Mouse (Mus musculus): Measurements from ENCODE around the gene Vmn2r73. TPM values are rescaled to one million over a fixed set of nuclear protein-coding genes. Genes with fewer than 3 reads are reported as not detected.
"Not testable (repeated sequence)": the region's sequence is repeated elsewhere in the genome, so short reads cannot be mapped to it uniquely, and the experiment has no call there.

Gene Vmn2r73
- 0.15 TPM in 1 of 2 replicates, not detected in the other for polyA plus RNA-seq (2011; ENCODE audit: insufficient read depth, insufficient read length, low replicate concordance, missing spikeins)

- no peaks in the 10 kb centered on the region for H3K4me1 ChIP-seq (ENCODE audit: control insufficient read depth, insufficient read depth, low read length)
- H3K4me3 ChIP-seq (replicated peaks; ENCODE audit: control insufficient read depth, low read depth, low read length): no peak within 1 kb of the TSS
- no peak for TF ChIP-seq CTCF (IDR thresholded peaks at IDR 0.05; ENCODE audit: control insufficient read depth, insufficient read depth, low read length)
- H3K27ac ChIP-seq (ENCODE audit: control insufficient read depth, insufficient read depth, low read depth, low read length, poor library complexity): no peak within 1 kb of the TSS
- WGBS: 82% methylated on average over 1 of the region's 1 CpGs
Measured at GRCm38 (mm10) chr7:85876166-85876565, at the start of gene Vmn2r73. Vmn2r73 (minus strand) TSS chr7:85876266.

- TF ChIP-seq POLR2A (IDR thresholded peaks at IDR 0.05; ENCODE audit: borderline replicate concordance, control insufficient read depth, low read depth, low read length): no peak
- TF ChIP-seq CTCF (IDR thresholded peaks at IDR 0.05; ENCODE audit: control insufficient read depth, insufficient read depth, low read length): no peak
- WGBS: 9% methylated on average over 2 of the region's 2 CpGs
Measured at GRCm38 (mm10) chr7:85840090-85840948, 35.7 kb downstream of the Vmn2r73 start.

DNA sequence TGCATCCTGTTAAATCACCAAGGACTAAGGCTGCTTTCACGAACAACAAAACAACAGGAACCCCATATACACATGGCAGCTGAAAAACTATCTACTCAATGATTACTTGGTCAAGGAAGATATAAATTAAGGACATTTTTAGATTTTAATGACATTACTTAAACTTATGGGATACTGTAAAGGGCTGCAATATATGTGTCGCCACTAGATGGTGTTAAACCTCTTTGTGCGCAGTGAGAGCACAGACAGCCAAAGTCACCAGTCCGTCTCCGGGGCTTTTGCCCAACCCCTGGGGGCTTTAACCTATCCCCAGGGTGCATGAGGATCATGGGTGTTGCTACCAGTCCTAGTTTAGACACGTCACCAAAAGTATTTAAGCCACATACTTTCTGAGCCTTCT, 58.0 kb downstream of the Vmn2r73 start:
- H3K4me1 ChIP-seq (ENCODE audit: control insufficient read depth, insufficient read depth, low read length); H3K4me3 ChIP-seq (replicated peaks; ENCODE audit: control insufficient read depth, low read depth, low read length); H3K27ac ChIP-seq (ENCODE audit: control insufficient read depth, insufficient read depth, low read depth, low read length, poor library complexity): not testable (repeated sequence)
- 17% methylated on average over 6 of the region's 6 CpGs for WGBS

More at GRCm38 (mm10) chr7:85840090-85840948, 35.7 kb downstream of the Vmn2r73 start:
- Histone ChIP-seq H3K4me1 (ENCODE audit: control insufficient read depth, insufficient read depth, low read length) (no peaks in the 10 kb centered on the region), H3K4me3 (replicated peaks; ENCODE audit: control insufficient read depth, low read depth, low read length) (no peak overlapping the region), H3K27ac (ENCODE audit: control insufficient read depth, insufficient read depth, low read depth, low read length, poor library complexity) (no peak overlapping the region)

Other genes starting within 250 kb of the Vmn2r73 start
- gene Vmn2r72, start 121.2 kb downstream of the Vmn2r73 start, polyA plus RNA-seq (2011; ENCODE audit: insufficient read depth, insufficient read length, low replicate concordance, missing spikeins): not detected in 2 replicates
- 0.20 and 0.45 TPM in 2 replicates for gene Vmn2r74, start 85.4 kb upstream of the Vmn2r73 start, polyA plus RNA-seq (2011; ENCODE audit: insufficient read depth, insufficient read length, low replicate concordance, missing spikeins)

Data from bone marrow, adult 2 months (tissue).